Mouse (Mus musculus): Measurements from ENCODE around the gene Trmt10a. TPM values are rescaled to one million over a fixed set of nuclear protein-coding genes. Genes with fewer than 3 reads are reported as not detected.

Trmt10a gene
- 0.74 and 1.6 TPM in 2 replicates for polyA plus RNA-seq (2012; rRNA removed)

DNA sequence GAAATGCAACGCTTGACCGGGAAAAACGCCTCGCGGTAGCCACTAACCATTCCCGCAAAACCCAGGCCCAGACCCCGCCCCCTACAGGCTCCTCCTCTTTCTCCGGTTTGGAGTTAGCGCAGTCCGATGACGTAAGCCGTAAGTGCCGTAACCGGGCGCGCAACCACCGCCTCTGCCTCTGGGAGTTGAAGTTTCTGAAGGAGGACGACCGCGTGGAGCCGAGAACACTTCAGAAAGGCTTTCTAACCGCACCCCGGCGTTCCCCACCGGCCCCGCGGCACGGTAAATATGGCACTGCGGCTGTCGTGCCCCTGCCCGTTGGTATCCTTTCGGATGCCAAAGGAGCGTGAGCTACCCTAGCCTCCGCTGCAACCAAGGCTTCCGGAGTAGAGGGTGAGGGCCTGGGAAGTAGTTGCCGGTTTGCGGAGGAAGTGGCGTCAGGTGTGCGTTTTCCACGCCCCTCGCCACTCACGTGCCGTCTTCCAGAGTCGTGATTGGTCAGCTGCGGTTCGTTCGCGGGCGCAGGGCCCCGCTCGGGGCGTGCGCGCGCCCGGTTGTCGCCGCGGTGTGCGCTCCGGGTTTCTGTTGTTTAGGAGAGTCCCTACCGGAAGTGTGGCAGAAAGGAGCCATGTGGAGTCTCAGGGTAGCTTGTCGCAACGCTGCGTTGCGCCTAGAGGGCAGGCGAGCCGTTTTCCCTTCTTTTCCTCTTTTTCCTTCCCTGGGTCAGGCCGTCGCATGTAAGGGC, at the start of gene Trmt10a:
Gene Trmt10a, plus strand, starts transcription at position 134 of the 745 bp plus-strand sequence.
- DNase-seq = peak; percentile 98
- Histone ChIP-seq H3K4me3 (replicated peaks; ENCODE audit: extremely low read depth, low read depth, low read length) (peak within 1 kb of the TSS; percentile 97), H3K4me1 (ENCODE audit: control insufficient read depth, insufficient read depth, low read length) (peaks cover 3% of the 10 kb centered on the region; the same call in 1 of the 2 replicates)
- under 1% methylated on average over 70 of the region's 70 CpGs for WGBS
- TF ChIP-seq POLR2A (IDR thresholded peaks at IDR 0.05; ENCODE audit: borderline replicate concordance, extremely low read depth, low read depth, low read length) = peak; percentile 80; the same call in 1 of the 2 replicates
- TF ChIP-seq CTCF (IDR thresholded peaks at IDR 0.05; ENCODE audit: insufficient read depth, low read length) = 0 out of 2 replicates have a peak, but pooled peaks have one; percentile 13

DNA sequence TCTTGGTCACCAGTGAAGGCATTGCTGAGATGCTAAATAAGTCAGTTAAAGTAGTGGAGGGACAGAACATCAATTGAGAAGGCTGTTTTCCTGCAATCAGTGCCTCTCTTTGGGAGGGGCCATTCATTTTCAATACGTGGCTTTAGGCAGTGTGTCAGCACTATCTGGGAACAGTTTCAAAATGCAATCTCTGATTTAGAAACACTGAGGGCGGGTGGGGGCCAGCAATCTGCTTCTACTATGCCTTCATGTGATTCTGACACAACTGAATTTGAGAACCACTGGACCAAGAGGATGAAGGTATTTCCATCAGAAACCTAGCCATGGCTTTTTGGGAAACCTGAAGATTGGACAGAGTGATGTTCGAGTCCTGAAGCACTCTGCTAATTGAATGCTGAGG, 47.9 kb upstream of the Trmt10a start:
- H3K4me1 ChIP-seq (ENCODE audit: control insufficient read depth, insufficient read depth, low read length) = no peaks in the 10 kb centered on the region
- DNase-seq = no peak
- 51% methylated on average over 3 of the region's 3 CpGs for WGBS
- TF ChIP-seq CTCF (IDR thresholded peaks at IDR 0.05; ENCODE audit: insufficient read depth, low read length) (no peak), POLR2A (IDR thresholded peaks at IDR 0.05; ENCODE audit: borderline replicate concordance, extremely low read depth, low read depth, low read length) (no peak)
- H3K4me3 ChIP-seq (replicated peaks; ENCODE audit: extremely low read depth, low read depth, low read length) = no peak overlapping the region

DNA sequence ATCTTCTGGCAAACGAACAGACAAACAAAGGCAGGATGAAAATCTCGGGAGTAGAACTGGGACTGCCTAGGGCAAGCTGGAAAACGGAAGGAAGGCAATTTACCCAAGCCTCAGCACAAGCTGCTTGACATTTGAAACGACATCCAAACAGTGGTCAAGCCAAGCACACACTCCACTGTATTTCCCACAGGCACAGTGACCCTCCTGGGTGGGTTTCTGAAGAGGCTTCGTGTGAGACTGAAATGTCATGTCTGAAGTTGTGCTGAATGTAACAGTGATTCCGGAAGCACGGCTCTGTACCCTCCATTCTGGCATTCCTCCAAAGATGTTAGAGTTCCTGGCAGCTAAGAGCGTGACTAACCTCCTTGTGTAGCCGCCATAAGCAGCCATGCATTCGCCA, 47.5 kb upstream of the Trmt10a start:
- H3K4me1 ChIP-seq (ENCODE audit: control insufficient read depth, insufficient read depth, low read length) = no peaks in the 10 kb centered on the region
- no peak for TF ChIP-seq CTCF (IDR thresholded peaks at IDR 0.05; ENCODE audit: insufficient read depth, low read length)
- WGBS = 40% methylated on average over 10 of the region's 10 CpGs
- no peak overlapping the region for H3K4me3 ChIP-seq (replicated peaks; ENCODE audit: extremely low read depth, low read depth, low read length)
- DNase-seq = no peak

DNA sequence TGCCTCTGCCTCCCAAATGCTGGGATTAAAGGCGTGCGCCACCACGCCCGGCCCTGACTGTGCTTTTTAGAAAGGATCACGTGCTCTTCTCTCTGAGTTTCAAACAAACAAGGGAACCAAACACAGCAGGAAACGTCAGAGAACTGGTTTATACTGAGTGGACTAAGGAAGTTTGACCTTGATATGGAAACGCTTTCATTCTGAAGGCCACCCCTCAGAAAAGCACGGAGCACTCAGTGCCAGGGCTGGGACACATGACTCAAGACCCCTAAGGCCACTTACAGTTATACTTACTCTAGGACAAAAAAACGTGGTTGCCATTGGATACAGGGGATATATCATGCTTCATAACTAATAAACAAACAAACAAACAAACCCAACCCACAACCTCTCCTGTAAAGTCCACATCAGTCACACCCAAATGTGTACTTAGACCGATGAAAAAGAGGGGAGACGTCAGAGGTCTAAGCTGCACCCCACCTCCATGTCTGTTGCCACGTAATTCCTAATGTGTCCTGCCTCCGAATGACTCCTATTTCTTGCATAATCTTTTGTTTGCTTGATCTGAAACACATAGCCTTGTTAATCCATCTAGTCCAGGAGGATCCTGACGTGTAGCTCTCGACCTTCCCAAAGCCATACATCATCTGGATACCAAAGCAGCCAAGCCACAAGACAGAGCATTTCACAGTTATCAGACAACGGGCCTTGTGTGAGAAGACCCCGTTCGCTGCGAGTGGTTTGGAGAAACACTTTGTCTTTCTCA, 46.8 kb upstream of the Trmt10a start:
- no peak for DNase-seq
- H3K4me3 ChIP-seq (replicated peaks; ENCODE audit: extremely low read depth, low read depth, low read length) = no peak overlapping the region
- no peaks in the 10 kb centered on the region for H3K4me1 ChIP-seq (ENCODE audit: control insufficient read depth, insufficient read depth, low read length)
- no peak for TF ChIP-seq CTCF (IDR thresholded peaks at IDR 0.05; ENCODE audit: insufficient read depth, low read length)
- no peak for TF ChIP-seq POLR2A (IDR thresholded peaks at IDR 0.05; ENCODE audit: borderline replicate concordance, extremely low read depth, low read depth, low read length)
- WGBS = 76% methylated on average over 19 of the region's 19 CpGs

DNA sequence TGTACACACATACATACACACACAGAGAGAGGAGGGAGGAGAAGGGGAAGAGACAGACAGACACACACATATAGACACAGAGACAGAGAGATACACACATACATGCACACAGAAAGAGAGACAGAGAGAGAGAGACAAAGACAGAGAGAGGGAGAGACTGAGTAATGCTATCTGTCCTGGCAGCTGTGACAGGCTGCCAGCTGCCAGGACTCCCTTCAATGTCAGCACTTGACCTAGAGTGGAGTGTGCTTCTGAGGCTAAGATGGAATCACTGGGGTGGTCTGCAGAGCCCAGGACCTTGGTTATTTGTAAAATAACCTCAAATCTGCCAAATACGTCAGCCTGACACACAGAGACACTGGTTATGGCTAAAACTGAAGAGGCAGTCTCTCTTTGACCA, 45.5 kb upstream of the Trmt10a start:
- 78% methylated on average over 1 of the region's 1 CpGs for WGBS
- DNase-seq = no peak

DNA sequence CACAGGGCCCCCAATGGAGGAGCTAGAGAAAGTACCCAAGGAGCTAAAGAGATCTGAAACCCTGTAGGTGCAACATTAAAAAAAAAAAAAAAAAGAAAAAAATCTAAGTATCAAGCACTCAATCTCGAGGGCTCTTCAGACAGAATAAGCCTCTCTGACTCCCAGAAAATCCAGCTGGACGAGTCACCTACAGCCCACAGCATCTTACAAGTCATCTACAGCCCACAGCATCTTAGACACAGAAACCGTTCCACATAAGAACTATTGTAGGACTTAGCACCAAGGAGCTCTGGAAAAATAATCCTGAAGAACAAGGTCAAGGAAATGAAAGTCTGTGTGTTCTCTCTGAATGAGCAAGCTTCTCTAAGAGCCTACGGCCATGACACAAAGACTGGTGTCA, 41.3 kb upstream of the Trmt10a start:
- TF ChIP-seq CTCF (IDR thresholded peaks at IDR 0.05; ENCODE audit: insufficient read depth, low read length) = no peak
- TF ChIP-seq POLR2A (IDR thresholded peaks at IDR 0.05; ENCODE audit: borderline replicate concordance, extremely low read depth, low read depth, low read length) = no peak
- Histone ChIP-seq H3K4me1 (ENCODE audit: control insufficient read depth, insufficient read depth, low read length) (no peaks in the 10 kb centered on the region), H3K4me3 (replicated peaks; ENCODE audit: extremely low read depth, low read depth, low read length) (no peak overlapping the region)
- DNase-seq = no peak
- 72% methylated on average over 4 of the region's 4 CpGs for WGBS

More for the DNA sequence above, 45.5 kb upstream of the Trmt10a start:
- Histone ChIP-seq H3K4me3 (replicated peaks; ENCODE audit: extremely low read depth, low read depth, low read length) (no peak overlapping the region), H3K4me1 (ENCODE audit: control insufficient read depth, insufficient read depth, low read length) (no peaks in the 10 kb centered on the region)
- TF ChIP-seq POLR2A (IDR thresholded peaks at IDR 0.05; ENCODE audit: borderline replicate concordance, extremely low read depth, low read depth, low read length) (no peak), CTCF (IDR thresholded peaks at IDR 0.05; ENCODE audit: insufficient read depth, low read length) (no peak)

DNA sequence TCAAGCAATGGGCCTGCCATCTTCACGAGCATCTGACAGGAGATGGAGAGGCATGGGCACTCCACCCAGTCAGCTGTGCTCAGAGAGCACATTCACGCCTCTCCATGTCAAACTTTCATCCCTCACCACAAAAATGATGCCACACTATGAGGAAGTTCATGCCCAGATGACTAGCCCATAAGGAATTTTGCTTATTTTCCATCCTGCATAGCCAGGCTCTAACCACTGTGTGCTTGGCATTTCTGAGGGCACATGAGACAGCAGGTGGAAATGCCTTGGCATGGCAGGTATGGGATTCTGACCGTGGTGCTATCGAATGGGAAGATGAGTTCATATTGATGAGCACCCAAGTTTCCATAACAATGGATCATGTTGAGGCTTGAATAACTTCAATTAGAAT, 39.6 kb upstream of the Trmt10a start:
- Histone ChIP-seq H3K4me1 (ENCODE audit: control insufficient read depth, insufficient read depth, low read length) (no peaks in the 10 kb centered on the region), H3K4me3 (replicated peaks; ENCODE audit: extremely low read depth, low read depth, low read length) (no peak overlapping the region)
- WGBS = 84% methylated on average over 4 of the region's 4 CpGs
- TF ChIP-seq POLR2A (IDR thresholded peaks at IDR 0.05; ENCODE audit: borderline replicate concordance, extremely low read depth, low read depth, low read length) (no peak), CTCF (IDR thresholded peaks at IDR 0.05; ENCODE audit: insufficient read depth, low read length) (no peak)
- no peak for DNase-seq

DNA sequence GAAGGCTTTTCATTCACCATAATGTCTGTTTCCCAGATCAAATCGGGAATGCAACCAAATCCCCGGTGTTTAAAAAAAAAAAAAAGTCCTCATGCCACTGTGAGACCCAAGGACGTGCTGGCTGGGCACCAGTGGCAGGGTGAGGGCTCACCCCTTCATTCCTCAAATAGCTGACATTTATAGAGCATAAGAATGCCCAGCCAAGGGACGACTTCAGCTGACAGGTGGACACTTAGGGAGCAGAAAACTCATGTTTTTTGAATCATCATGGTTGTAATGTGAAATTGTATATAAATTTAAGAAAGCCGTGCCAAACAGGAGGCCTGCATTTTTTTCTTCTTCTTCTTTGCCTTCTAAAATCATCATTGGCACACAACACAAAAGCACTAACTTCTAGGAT, 38.2 kb upstream of the Trmt10a start:
- no peak for DNase-seq
- H3K4me1 ChIP-seq (ENCODE audit: control insufficient read depth, insufficient read depth, low read length) = no peaks in the 10 kb centered on the region
- no peak for TF ChIP-seq POLR2A (IDR thresholded peaks at IDR 0.05; ENCODE audit: borderline replicate concordance, extremely low read depth, low read depth, low read length)
- no peak for TF ChIP-seq CTCF (IDR thresholded peaks at IDR 0.05; ENCODE audit: insufficient read depth, low read length)
- no peak overlapping the region for H3K4me3 ChIP-seq (replicated peaks; ENCODE audit: extremely low read depth, low read depth, low read length)
- 59% methylated on average over 5 of the region's 5 CpGs for WGBS

DNA sequence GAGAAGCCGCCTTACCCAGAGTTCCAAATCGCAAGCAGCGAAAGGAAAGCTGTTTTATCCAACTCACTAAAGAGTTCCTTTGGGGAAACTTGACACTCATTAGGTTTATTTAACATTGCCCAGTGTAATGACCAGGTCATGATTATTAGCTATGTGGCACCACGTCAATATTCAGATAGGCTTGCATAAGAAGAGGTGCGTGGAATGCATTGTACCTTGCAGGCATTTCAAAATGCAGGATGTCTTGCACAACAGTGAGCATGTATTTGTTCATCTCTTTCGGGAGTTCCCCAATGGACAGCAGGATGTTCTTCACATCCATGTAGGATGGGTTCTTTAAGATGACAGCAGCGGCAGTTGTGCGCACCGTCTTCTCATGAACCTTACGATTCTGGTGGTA, 36.4 kb upstream of the Trmt10a start:
- no peaks in the 10 kb centered on the region for H3K4me1 ChIP-seq (ENCODE audit: control insufficient read depth, insufficient read depth, low read length)
- WGBS = 88% methylated on average over 10 of the region's 10 CpGs
- no peak for TF ChIP-seq POLR2A (IDR thresholded peaks at IDR 0.05; ENCODE audit: borderline replicate concordance, extremely low read depth, low read depth, low read length)
- TF ChIP-seq CTCF (IDR thresholded peaks at IDR 0.05; ENCODE audit: insufficient read depth, low read length) = no peak
- no peak overlapping the region for H3K4me3 ChIP-seq (replicated peaks; ENCODE audit: extremely low read depth, low read depth, low read length)
- no peak for DNase-seq
